Mouse (Mus musculus): ENCODE results near the gene Abat. TPM values are rescaled to one million over a fixed set of nuclear protein-coding genes. Genes with fewer than 3 reads are reported as not detected.

The Abat gene
- polyA plus RNA-seq, 1 experiment, result 15.9 TPM

GRCm38 (mm10) chr16:8584248-8584647, 71.0 kb downstream of the Abat start:
- TF ChIP-seq POLR2A (IDR thresholded peaks at IDR 0.05; ENCODE audit: low read depth, low read length) (no peak), CTCF (IDR thresholded peaks at IDR 0.05; ENCODE audit: borderline replicate concordance, insufficient read depth, low read length) (no peak)
- Histone ChIP-seq H3K4me1 (ENCODE audit: control insufficient read depth, insufficient read depth, low read length) (no peaks in the 10 kb centered on the region), H3K27ac (ENCODE audit: insufficient read depth, low read length) (no peak overlapping the region), H3K4me3 (ENCODE audit: insufficient read depth, low read length) (no peak overlapping the region)

DNA sequence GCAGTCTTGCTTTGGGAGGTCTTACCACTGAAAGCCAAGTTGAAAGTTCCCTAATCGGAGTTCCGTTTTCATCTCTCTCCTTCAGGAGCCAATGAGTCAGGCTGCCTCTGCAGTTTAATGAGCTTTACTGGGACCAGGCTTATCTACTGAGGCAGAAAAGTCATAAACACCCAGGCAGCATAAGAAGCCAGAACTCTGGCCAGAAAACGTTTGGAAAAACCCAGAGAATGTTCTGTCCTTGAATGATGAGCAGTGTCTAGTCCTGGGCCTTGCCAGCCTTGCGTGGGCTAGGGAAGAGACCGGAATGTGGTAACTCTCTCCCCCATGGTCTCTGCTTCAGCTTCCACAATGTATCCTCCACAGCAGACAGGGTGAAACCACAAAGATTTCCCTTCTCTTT, 71.8 kb downstream of the Abat start:
- no peaks in the 10 kb centered on the region for H3K4me1 ChIP-seq (ENCODE audit: control insufficient read depth, insufficient read depth, low read length)
- TF ChIP-seq CTCF (IDR thresholded peaks at IDR 0.05; ENCODE audit: borderline replicate concordance, insufficient read depth, low read length) (no peak), POLR2A (IDR thresholded peaks at IDR 0.05; ENCODE audit: low read depth, low read length) (no peak)

DNA sequence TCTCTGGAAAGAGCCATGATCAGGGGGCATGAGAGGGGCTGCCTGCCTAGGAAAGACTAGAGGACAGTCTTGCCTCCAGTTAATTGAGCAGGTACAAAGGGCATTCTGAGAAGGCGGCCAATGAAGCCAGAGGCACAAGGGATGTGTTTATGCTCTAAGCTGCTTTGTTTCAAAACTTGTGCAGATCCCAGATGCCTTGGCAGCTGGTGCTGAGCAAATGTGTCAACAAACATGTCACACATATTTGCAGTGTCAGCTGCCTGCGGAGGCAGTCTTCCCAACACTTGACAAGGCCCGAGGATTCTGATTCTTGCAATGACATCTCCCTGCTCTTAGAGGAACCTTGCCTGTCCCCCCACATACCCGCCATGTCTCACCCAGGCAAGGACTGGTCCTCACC, 82.2 kb downstream of the Abat start:
- no peak for TF ChIP-seq POLR2A (IDR thresholded peaks at IDR 0.05; ENCODE audit: low read depth, low read length)
- no peak for TF ChIP-seq CTCF (IDR thresholded peaks at IDR 0.05; ENCODE audit: borderline replicate concordance, insufficient read depth, low read length)
- Histone ChIP-seq H3K4me1 (ENCODE audit: control insufficient read depth, insufficient read depth, low read length) (no peaks in the 10 kb centered on the region), H3K4me3 (ENCODE audit: insufficient read depth, low read length) (no peak overlapping the region), H3K27ac (ENCODE audit: insufficient read depth, low read length) (no peak overlapping the region)

More for the DNA sequence above, 71.8 kb downstream of the Abat start:
- no peak overlapping the region for H3K4me3 ChIP-seq (ENCODE audit: insufficient read depth, low read length)
- no peak overlapping the region for H3K27ac ChIP-seq (ENCODE audit: insufficient read depth, low read length)

DNA sequence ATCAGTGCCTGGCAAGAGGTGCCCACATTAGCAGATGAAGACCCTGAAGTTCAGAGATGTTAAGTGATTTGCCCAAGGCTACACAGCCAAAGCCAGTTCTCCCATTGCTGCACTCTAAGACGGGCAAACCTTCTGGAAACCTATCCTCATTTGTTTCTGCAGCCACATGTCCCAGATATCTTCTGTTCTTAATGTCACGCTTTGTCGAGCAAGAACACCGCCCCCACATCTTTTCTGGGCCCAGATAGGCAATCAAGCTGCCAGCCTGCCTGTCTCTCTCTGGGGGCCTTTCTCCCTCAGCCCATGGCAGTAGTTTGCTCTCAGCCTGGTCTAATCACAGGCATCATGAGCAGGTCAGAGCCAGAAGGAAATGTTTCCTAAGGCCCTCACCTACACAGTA, 83.1 kb downstream of the Abat start:
- Histone ChIP-seq H3K27ac (ENCODE audit: insufficient read depth, low read length) (no peak overlapping the region), H3K4me1 (ENCODE audit: control insufficient read depth, insufficient read depth, low read length) (no peaks in the 10 kb centered on the region), H3K4me3 (ENCODE audit: insufficient read depth, low read length) (no peak overlapping the region)
- no peak for TF ChIP-seq POLR2A (IDR thresholded peaks at IDR 0.05; ENCODE audit: low read depth, low read length)
- TF ChIP-seq CTCF (IDR thresholded peaks at IDR 0.05; ENCODE audit: borderline replicate concordance, insufficient read depth, low read length), result no peak

GRCm38 (mm10) chr16:8597516-8597915, 84.3 kb downstream of the Abat start:
- TF ChIP-seq POLR2A (IDR thresholded peaks at IDR 0.05; ENCODE audit: low read depth, low read length), result no peak
- TF ChIP-seq CTCF (IDR thresholded peaks at IDR 0.05; ENCODE audit: borderline replicate concordance, insufficient read depth, low read length), result no peak
- Histone ChIP-seq H3K4me3 (ENCODE audit: insufficient read depth, low read length) (no peak overlapping the region), H3K27ac (ENCODE audit: insufficient read depth, low read length) (no peak overlapping the region), H3K4me1 (ENCODE audit: control insufficient read depth, insufficient read depth, low read length) (no peaks in the 10 kb centered on the region)

GRCm38 (mm10) chr16:8603789-8604188, 90.6 kb downstream of the Abat start:
- Histone ChIP-seq H3K27ac (ENCODE audit: insufficient read depth, low read length) (no peak overlapping the region), H3K4me3 (ENCODE audit: insufficient read depth, low read length) (no peak overlapping the region), H3K4me1 (ENCODE audit: control insufficient read depth, insufficient read depth, low read length) (no peaks in the 10 kb centered on the region)
- TF ChIP-seq CTCF (IDR thresholded peaks at IDR 0.05; ENCODE audit: borderline replicate concordance, insufficient read depth, low read length), result no peak
- TF ChIP-seq POLR2A (IDR thresholded peaks at IDR 0.05; ENCODE audit: low read depth, low read length), result no peak

DNA sequence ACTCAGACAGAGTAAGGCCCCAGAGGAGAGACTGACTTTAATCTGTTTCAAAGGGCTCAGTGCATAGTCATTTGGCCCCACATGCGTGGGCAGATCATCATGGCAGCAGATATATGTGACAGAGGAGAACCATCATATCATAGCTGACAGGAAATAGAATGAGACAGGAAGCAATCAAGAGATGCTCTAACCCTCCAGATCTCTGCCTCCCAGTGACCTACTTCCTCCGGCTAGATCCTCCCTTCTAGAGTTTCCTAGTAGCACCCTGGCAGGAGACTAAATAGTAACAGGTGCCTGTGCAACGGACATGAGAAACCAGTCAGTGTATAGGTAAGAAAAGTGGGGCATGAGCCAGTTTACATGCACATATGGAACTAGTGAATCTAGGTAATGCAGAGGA, 97.2 kb downstream of the Abat start:
- no peaks in the 10 kb centered on the region for H3K4me1 ChIP-seq (ENCODE audit: control insufficient read depth, insufficient read depth, low read length)
- TF ChIP-seq POLR2A (IDR thresholded peaks at IDR 0.05; ENCODE audit: low read depth, low read length) (no peak), CTCF (IDR thresholded peaks at IDR 0.05; ENCODE audit: borderline replicate concordance, insufficient read depth, low read length) (no peak)
- H3K4me3 ChIP-seq (ENCODE audit: insufficient read depth, low read length), result no peak overlapping the region
- H3K27ac ChIP-seq (ENCODE audit: insufficient read depth, low read length), result no peak overlapping the region

GRCm38 (mm10) chr16:8612214-8613005, 99.2 kb downstream of the Abat start:
- H3K4me3 ChIP-seq (ENCODE audit: insufficient read depth, low read length), result no peak overlapping the region
- TF ChIP-seq POLR2A (IDR thresholded peaks at IDR 0.05; ENCODE audit: low read depth, low read length), result no peak
- no peak for TF ChIP-seq CTCF (IDR thresholded peaks at IDR 0.05; ENCODE audit: borderline replicate concordance, insufficient read depth, low read length)
- no peak overlapping the region for H3K27ac ChIP-seq (ENCODE audit: insufficient read depth, low read length)
- H3K4me1 ChIP-seq (ENCODE audit: control insufficient read depth, insufficient read depth, low read length), result no peaks in the 10 kb centered on the region

GRCm38 (mm10) chr16:8613039-8613438, 99.8 kb downstream of the Abat start:
- TF ChIP-seq CTCF (IDR thresholded peaks at IDR 0.05; ENCODE audit: borderline replicate concordance, insufficient read depth, low read length), result no peak
- no peak for TF ChIP-seq POLR2A (IDR thresholded peaks at IDR 0.05; ENCODE audit: low read depth, low read length)
- Histone ChIP-seq H3K4me1 (ENCODE audit: control insufficient read depth, insufficient read depth, low read length) (no peaks in the 10 kb centered on the region), H3K4me3 (ENCODE audit: insufficient read depth, low read length) (no peak overlapping the region), H3K27ac (ENCODE audit: insufficient read depth, low read length) (no peak overlapping the region)

- Histone ChIP-seq H3K4me3 (ENCODE audit: insufficient read depth, low read length) (no peak overlapping the region), H3K27ac (ENCODE audit: insufficient read depth, low read length) (no peak overlapping the region), H3K4me1 (ENCODE audit: control insufficient read depth, insufficient read depth, low read length) (no peaks in the 10 kb centered on the region)
- TF ChIP-seq CTCF (IDR thresholded peaks at IDR 0.05; ENCODE audit: borderline replicate concordance, insufficient read depth, low read length), result no peak
- no peak for TF ChIP-seq POLR2A (IDR thresholded peaks at IDR 0.05; ENCODE audit: low read depth, low read length)
Observed at GRCm38 (mm10) chr16:8613447-8613846, 100.2 kb downstream of the Abat start.
